Mouse (Mus musculus): ENCODE measurements around the gene Gria2. TPM values are rescaled to one million over a fixed set of nuclear protein-coding genes. Genes with fewer than 3 reads are reported as not detected.

The Gria2 gene
- total and polyA plus RNA-seq, 3 experiments = 0.11 TPM; not detected in 2

DNA sequence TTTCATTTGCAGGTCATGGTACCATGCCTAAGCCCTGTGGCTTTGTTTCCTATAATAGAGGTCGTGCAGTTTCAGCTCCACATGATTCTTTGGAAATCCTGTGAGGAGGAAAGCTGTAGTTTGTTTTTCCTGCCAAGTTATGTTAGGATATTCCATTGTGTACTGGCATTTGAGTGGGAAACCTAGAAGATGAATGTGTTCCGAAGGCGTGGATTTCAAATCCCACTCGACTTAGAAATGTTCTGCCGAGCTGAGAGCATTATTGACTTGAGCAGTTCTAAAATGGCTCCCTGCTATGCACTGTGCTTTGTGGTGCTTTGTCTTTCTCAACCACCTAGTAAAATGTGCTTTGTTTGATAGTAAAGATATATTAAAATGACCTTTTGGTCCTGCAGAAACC lies 150.4 kb downstream of the Gria2 start:
- TF ChIP-seq GATA1 (IDR thresholded peaks at IDR 0.05; ENCODE audit: borderline replicate concordance, low read length) (no peak), TAL1 (conservative IDR thresholded peaks at IDR 0.05; ENCODE audit: low read depth, low read length) (no peak), CTCF (IDR thresholded peaks at IDR 0.05; ENCODE audit: low read depth, low read length) (no peak), POLR2AphosphoS5 (IDR thresholded peaks at IDR 0.05; ENCODE audit: insufficient replicate concordance, low read depth, low read length) (no peak), GATA2 (IDR thresholded peaks at IDR 0.05; ENCODE audit: borderline replicate concordance, low read depth, low read length) (no peak)
- H3K4me3 ChIP-seq (ENCODE audit: low read depth, low read length) = no peak overlapping the region
- no peak for DNase-seq (ENCODE audit: low spot score)
- no peaks in the 10 kb centered on the region for H3K27me3 ChIP-seq (ENCODE audit: insufficient read depth, low read length)
- no peaks in the 10 kb centered on the region for H3K36me3 ChIP-seq (replicated peaks)
- ATAC-seq (ENCODE audit: extremely low read depth, insufficient number of reproducible peaks, low FRiP score, poor library complexity, severe bottlenecking) = no peak
- H3K4me1 ChIP-seq (ENCODE audit: insufficient read depth, low read depth, low read length) = no peaks in the 10 kb centered on the region
- no peaks in the 10 kb centered on the region for H3K9me3 ChIP-seq (replicated peaks)

Other genes starting within 250 kb of the Gria2 start
- not detected in 2 replicates for gene Glrb, start 110.8 kb upstream of the Gria2 start, total RNA-seq (2014; fragmentation: Nextera tagmentation)
- gene Glrb, start 110.8 kb upstream of the Gria2 start, total RNA-seq (2017) = 0.06 and 0.22 TPM in 2 replicates
- not detected in 2 replicates for gene Glrb, start 110.8 kb upstream of the Gria2 start, polyA plus RNA-seq (2012)
- gene Pdgfc, start 233.6 kb upstream of the Gria2 start, total RNA-seq (2014; fragmentation: Nextera tagmentation) = 5.1 TPM in 1 of 2 replicates, not detected in the other
- 0.16 TPM in 1 of 2 replicates, not detected in the other for gene Pdgfc, start 233.6 kb upstream of the Gria2 start, total RNA-seq (2017)
- gene Pdgfc, start 233.6 kb upstream of the Gria2 start, polyA plus RNA-seq (2012) = not detected in 2 replicates

Data from G1E (cell line).